Mouse (Mus musculus): ENCODE measurements at regions not wholly inside any gene's neighbourhood (a gene's known extent, or its start where the extent isn't known, plus 50 kb on each side); places are given as distances from the start of the nearest gene placed in this dataset.
A peak's percentile ranks its signal among the peaks of the same experiment; 100 is the strongest.

DNA sequence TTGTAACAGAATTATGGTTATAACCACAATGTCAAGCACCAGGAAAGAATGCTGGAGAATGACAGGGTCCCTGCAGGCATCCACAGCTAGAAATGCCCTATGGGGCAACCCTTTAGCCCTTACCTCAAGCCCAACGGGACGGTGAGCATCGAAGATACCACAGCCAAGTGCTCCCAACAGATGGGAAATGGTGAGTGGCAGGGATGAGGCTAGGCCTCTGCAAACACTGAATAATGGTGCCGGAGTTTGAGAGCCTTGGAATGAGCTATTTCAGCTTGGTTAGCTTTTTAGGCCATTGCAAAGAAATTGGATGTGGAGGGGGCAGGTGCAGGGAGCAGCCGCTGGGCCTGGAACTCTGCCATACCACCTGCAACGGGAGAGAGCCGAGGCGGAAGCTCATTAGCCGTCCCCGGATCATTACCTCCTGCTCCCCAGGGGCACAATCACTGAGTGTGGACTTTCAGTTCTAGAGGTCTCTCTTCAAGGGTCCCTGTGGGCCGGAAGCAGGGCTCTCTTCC lies 117.9 kb downstream of the Usp31 start:
- DNase-seq (ENCODE audit: low spot score): no peak

DNA sequence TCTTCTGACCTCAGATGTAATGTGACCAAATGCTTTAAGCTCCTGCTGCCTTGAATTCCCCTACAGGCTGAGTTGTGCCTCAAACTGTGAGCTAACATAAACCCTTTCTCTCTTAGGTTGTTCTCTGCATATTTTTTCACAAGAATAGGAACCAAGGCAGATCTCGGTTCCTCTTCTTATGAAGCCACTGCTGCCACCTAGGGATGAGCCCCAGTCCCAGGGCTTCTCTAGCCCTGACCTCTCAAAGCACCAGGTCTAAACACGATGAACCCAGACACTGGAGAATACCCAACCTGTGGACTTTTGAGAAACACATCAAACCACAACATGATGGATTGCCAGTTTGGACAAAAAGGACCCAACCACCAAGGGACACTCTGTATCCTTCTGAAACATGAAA lies 119.3 kb downstream of the Usp31 start:
- no peak for DNase-seq (ENCODE audit: low spot score)

DNA sequence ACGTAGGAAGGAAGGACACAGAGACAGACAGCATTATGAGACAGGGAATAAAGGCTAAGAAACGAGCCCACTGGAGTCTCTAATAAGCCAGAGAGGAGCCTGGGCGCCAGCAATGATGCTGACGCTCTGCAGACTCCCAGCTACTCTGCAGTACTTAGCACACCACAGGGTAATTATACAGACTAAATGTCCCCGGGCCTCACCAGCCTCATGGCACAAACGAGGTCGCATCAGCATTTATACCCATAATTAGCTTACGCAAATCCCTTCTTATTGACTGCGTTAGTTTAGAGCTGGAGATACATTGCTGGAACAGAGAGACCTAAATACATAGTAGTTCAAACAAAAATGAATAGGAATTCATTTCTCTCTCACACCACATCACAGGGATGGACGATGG lies 121.3 kb downstream of the Usp31 start:
- DNase-seq (ENCODE audit: low spot score): no peak

DNA sequence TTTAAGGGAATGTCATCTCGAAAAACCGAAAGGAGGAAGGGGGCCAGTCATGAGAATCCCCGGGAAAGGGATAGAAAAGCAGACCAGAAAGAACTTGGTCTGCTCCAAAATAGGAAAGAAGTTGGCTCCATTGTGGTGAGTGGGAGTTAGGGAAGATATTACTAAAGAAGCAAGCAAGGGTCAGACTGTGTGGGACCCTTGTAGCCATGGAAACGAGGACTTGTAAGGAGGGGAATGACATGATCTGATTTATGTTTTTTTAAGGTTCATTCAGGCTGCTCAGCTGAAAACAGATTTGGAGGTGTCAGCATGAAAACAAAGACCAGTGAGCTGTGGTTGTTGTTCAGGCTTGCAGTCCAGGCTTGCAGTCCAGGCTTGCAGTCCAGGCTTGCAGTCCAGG lies 127.6 kb downstream of the Usp31 start:
- DNase-seq (ENCODE audit: low spot score): no peak

DNA sequence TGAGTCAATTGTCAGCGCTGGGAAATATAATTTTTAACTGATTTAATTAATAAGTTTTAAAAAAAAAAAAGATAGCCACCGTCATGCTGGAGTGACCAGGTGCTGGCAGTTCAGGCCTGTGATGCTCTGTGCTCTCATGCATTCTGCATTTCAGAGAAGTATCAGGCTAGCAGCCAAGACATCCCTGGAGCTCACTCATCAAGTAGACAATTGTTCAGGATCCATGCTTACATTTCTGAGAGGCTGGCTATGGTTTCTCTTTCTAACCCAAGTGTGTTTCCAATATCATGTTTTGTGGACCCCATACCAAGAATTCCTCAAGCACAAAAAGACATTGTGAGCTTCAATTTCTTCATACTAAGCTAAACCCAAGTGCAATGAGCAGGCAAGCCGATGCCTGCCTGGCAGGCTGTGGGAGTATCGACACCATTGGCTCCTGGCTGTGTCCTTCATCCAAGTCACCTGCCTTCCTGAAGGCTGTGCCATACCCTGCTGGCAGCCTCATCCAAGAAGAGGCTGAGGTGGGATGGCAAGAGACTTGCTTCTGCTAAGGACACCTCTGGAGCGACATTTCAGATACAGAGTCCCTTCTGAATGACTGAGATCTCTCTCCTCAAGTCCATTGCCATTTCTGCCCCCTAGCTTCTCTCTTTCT lies 134.2 kb downstream of the Usp31 start:
- DNase-seq (ENCODE audit: low spot score): no peak

DNA sequence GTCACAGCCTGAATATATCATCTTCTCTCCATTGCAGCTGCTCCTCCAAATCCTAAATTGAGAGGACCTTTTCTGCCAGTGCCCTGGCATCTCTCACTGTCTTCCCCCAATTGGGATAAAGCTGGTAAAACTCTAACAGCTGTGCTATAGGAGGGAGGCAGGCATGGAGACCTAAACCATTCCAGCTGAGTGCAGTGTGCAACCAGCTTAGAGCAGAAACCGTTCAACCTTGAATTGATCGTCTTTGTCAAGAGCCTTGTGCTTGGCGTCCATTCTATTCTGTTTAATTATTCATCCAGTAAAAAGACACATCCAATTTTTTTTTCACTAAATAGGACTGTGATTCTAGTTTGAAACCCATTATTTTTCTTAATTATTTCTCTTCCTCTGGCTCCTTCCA lies 135.3 kb downstream of the Usp31 start:
- DNase-seq (ENCODE audit: low spot score): no peak

DNA sequence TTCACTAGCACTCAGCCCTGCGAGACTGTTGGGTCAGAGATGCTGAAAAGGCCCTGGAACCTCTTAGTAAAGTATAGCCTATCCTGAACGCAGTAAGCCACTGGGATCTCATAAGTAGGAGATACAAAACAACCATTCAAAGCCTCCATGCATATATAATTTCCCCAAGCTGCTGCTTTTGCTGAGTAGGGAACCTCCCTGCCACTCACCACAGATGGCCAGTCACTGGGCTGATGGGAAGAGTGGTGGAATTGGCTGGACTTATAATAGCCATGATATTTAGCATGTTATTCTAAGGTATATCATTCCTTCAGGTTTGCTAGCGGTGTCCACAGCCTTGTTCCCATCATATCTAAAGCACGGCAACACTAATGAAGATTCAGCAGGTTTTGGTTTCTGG lies 135.8 kb downstream of the Usp31 start:
- no peak for DNase-seq (ENCODE audit: low spot score)

DNA sequence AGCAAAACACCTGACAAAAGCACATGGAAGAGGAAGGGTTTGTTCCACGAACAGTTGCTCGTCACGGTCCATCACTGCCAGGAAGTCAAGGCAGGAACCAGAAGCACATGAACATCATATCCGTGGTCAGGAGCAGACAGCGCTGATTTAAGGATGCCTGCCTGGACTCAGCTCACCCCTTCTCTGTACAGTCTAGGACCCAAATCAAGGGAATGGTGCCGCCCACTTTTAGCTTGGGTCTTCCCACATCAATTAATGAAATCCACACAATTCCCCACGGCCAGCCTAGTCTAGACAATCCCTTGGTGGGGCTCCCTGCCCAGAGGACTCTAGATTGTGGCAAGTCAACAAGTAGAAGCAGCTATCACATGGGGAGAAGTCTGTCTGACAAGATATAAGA lies 137.8 kb downstream of the Usp31 start:
- DNase-seq (ENCODE audit: low spot score): no peak

DNA sequence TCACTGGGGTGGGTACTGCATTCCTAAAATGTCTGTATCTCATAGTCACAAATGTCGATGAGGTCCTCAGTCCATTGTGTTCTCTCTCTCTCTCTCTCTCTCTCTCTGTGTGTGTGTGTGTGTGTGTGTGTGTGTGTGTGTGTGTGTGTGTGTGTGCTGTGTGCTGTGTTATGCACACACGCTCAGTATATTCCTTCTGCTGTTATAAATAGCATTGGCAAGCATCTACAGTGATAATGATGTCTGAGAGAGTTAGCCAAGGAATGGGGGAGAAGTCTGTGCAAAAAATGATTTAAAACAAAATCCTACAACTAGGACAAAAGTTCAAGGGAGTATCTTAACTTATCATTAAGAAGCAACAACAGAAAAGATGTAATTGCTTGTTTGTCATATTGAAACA lies 139.0 kb downstream of the Usp31 start:
- DNase-seq (ENCODE audit: low spot score): no peak

DNA sequence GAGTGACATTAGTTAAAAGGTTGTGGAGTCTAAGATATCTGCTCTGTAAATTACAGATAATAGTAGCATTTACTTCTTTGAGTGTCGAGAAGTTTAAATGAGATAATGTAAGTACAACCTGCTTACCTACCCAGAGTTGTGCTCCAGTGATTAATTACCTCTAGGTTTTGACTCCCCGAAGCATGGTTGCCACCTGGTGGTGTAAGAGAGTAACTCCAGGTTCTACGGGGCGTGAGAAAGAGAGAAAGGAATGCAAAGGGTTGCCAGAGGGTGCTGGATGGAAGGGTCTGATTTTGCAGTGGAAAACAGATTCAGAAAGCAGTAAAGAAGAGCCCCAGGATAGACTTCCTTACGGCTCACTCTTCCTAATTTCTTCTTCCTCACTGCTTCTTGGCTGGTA lies 143.5 kb downstream of the Usp31 start:
- DNase-seq (ENCODE audit: low spot score): peak; percentile 1

DNA sequence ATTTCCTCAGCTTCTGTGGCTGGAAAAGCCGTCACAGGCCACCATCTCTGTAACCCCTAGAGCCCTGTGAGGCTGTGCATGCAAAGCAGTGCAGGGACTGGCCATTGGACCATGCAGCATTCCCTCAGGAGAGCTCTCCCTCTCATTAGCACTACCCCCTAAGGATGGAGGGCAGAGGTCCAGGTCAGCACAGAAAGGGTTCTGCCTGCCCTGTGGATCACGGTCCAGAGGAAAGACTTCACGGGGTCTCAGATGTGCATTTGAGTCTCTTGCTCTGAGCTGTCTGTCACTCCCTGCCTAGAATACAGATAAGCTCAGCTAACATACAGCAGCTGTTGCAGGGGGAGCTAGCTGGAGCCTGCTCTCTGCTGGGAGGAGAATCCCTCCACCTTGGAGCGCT lies 151.6 kb downstream of the Usp31 start:
- no peak for DNase-seq (ENCODE audit: low spot score)
